Mouse (Mus musculus) inflammation-experienced regulatory T-cells, adult 6 months (primary cell): ENCODE results near the gene Usp29. TPM values are rescaled to one million over a fixed set of nuclear protein-coding genes. Genes with fewer than 3 reads are reported as not detected.
"Not testable (repeated sequence)": the region's sequence is repeated elsewhere in the genome, so short reads cannot be mapped to it uniquely, and the experiment has no call there.

Source experiments
- ATAC-seq: one replicate; pipeline ENCODE4 v1.8.0; 2017
- polyA plus RNA-seq, 3 experiments: library from polyadenylated mRNA; unstranded; fragments of 100-300 nt; shearing (Covaris generic); gene quantifications; one replicate each; pipeline ENCODE4 v1.2.1; 2017

Usp29 gene
- polyA plus RNA-seq, 3 experiments from 2014 or later, result 0.15 TPM; not detected in 2

DNA sequence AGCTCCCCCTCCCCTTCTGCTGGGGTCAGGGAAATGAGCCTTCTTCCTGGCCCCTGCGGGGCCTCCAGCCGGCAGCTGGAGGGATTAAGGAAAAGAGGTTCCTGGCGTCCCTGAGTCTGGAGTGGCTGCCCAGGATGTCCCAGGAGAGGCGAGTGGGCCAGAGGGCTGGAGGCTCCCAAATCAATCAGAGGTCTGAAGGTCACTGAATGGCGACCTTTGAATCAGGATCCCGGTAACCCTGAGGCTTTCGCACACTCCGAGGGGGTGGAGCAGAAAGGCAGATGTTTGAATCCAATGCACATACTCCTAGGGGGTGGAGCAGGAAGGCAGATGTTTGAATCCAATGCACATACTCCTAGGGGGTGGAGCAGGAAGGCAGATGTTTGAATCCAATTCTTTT, 39.9 kb downstream of the Usp29 start:
- ATAC-seq, result no peak

DNA sequence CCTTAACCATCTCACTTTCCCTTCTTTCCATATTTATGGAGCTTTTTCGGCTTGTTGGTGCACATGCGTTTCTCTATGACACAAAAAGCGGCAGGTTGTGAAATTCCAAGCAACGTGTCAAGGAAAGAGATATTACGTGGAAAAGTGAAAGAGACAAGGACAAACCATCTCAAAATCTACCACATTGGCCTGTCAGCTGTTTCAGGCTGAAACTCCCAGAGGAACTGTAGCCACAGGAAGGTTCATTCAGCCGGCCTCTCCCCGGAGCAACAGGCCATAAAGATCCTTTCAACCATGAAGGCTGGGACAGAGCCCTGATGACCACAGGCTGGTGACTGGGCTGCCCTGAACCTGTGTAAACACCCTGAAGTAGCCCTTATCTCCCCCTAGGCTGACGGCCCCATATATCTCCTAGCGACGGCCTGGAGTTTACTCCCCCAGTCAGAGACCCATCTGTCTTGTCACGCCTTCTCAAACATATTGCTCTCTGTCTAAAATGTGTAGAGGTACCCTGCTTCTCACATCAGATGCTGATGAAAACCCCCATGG, 43.6 kb downstream of the Usp29 start:
- ATAC-seq, result not testable (repeated sequence)

DNA sequence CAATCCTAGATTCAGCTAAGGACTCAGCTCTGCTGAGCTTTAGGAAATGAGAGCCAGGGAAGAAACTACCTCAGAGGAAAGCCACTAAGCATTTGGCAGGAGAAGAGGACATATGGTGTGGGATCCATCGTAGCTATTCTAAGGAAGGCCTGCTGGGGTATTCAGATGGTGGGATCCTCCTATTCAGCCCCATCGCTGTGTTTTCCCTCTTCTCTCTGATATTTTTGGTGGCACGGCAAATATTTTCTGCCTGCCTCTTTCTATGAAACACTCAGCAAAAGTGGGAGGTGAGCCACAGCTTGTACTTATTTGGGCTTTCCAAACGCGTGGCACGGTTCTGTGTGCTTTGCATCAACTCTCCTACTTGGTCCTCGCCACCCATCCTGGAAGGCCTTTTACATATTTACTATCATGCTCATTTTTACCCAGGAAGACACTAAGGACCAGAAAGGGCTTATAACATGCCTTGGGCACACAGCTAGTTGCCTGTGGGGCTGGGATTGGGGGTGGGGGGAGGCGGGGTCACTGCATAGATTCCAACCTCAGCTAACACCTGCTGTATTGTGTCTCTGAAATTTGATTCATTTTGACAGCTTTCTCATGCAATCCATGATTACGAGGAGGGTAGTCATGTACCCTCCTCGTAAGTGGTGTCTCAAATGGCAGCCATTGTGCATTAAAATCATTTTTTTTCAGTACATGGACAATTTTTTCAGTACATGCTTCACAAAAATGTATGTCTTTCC, 46.1 kb downstream of the Usp29 start:
- no peak for ATAC-seq

DNA sequence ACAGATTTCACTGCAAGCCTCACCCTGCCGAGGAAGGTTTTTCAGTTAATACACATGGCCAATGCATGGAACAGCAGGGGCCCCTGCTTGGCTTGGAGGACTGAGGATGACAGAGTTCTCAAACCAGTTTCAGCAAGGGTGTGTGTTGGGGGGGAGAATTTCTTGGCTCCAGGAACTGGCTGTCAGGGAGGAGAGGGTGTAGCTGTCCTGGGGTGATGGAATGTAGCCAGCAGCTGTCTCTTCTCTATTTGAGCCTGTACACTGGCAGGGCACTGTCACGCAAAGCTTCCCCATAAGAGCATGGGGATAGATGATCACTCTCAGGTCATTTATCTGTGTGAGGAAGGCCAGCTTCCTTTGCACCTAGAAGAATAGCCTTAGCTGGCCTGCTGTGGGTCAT, 46.7 kb downstream of the Usp29 start:
- no peak for ATAC-seq

DNA sequence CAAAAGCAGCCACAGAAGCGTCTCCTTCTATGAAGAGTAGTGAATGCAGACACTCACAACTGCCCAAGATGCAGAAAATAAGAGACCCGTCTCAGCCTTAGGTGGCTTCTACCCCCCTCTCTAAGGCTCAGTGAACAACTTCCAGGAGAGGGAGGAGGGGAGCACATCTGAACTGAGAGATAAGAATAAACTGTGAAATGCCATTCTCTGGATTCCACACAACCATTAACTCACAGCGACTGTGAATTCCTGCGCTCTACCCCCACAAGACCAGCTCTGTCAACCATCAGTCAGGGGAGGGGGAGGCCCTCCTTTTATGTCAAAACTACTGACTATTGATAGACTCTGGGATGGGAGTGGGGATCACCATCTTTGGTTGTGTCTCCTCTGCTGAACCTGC, 47.3 kb downstream of the Usp29 start:
- no peak for ATAC-seq

DNA sequence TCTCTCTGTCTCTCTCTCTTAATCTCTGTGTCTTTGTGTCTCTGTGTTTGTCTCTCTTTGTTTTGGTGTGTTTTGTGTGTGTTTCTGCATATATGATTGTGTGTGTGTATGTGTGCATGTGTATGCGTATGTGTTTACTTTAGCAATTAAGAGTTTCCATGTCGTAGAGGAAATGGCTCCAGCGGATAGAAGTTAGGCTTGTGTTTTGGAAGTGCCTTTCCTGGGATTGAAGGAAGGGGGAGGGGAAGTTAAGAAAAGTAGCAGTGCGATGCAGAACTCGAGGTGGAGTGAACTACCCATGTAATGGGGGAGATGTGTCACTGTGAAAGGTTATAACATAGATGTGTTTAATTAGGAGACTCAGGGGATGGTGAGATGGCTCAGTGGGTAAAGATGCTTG, 48.8 kb downstream of the Usp29 start:
- ATAC-seq, result no peak

DNA sequence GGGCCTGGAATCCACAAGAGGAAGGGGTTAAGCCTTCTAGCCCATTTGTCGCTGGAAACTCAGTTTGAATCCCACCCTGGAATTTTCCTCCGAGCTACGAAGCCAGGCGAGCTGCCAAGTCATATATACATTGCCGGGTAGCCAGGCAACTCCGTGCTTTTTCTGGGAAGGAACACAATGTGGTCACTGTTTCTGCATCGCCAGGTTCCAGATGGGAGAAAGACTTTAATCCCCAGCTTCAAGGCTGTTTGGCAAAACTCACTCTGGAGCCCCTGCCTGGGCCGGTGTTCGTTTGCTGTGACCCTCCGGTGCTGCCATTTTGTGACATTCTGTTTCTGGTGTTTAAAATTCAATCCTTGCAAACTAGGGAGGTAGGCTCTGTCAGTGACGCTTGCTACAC, 51.2 kb downstream of the Usp29 start:
- no peak for ATAC-seq

DNA sequence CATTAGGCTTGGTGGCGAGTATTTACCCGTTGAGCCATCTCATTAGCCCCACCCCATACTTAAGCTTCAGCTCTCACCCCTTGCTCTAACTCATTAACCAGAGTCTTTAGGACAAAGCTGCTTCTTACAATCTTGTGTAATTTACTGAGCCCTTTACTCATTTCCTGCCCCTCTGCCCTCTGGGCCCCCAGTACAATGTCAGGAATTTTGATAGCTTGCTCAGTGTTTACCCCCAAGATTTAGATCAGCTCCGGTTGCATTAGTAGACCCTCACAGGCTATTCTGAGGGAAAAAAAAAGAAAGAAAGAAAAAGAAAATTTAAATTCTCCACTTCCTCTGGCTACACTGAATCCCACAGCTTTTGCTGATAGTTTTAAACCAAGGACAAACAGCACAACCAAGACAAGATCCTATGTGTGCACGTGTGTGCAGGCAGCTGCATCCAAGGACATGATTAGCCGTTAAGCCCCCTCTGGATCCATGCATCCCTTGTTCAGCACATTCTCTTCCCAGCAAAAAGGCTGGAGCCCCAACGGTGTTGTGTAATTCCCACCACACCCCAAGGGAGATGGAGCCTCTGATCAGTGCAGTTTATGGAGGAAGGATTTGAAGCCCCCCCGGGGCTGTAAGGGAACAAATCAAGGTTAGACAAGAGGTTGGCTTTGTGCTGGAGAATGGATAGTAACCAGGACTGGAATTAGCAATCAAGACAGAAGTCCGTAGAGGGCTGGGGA, 54.1 kb downstream of the Usp29 start:
- ATAC-seq, result no peak

DNA sequence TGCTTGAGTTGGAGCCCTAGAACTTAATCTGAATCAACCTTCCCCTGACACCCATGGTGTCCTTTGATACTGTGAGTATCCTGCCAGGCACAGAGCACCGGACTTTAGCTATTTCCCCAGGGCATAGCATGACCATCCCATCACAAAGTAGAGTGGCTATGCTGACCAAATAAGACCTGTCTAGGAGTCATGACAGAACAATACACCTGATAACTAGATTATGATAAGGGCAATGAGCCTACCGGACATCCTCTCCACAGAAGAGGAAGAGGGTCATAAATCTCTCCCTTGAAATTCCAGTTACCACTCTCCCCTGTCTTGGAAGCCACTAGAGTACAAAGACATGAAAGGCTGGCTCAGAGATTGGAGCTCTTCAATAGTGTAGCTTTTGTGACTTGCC, 56.6 kb downstream of the Usp29 start:
- ATAC-seq, result no peak

DNA sequence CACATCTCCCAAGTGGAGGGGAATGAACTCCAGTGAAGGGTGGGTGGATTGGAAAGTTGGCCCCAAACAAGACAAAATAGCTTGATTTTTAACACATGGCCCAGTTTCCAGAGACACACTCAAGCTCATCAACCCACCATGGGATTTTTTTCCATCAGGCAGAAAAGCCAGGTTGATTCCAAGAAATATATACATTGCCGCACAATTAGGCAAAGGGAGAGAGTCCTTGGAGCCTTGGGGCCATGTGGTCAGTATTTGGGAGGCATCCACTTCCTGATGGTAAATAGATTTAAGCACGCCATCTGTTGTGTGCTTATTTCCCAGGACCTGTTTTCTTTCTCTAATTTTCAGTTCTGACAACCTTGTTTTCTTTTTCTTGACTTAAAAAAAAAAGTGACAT, 57.7 kb downstream of the Usp29 start:
- no peak for ATAC-seq

DNA sequence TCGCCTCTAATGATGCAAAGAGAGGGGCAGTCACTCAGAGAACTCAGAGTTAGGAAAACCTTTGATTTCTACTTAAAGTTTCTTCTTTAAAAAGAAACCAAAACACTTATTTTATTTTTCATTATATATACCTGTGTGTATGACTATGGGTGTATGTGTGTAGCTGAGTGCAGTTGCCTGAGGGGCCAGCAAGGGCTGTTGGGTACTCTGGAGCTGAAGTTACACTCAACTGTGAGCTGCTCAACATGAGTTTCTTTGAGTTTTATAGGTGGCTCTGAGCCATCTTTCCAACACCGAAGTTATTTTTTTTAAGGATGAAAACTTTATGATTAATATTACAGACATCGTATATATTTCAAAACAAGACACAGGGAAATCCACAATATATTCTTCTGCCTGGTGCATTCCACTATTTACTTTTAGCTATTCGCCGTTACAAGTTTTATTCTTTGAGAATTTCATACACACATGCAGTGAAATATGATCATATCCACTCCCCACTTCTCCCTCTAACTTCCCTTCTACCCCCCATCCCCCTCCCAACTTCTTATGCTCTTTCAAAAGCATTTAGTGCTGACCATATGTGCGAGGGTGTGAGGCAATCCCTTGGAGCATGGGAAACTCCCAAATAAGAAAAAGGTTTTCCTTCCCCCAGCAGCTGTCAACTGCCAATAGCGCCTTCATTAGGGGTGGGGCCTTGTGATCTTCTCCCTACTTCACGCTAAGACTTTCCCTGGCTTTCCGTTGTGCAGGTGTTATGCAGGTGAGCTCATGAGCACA, 61.1 kb downstream of the Usp29 start:
- no peak for ATAC-seq

DNA sequence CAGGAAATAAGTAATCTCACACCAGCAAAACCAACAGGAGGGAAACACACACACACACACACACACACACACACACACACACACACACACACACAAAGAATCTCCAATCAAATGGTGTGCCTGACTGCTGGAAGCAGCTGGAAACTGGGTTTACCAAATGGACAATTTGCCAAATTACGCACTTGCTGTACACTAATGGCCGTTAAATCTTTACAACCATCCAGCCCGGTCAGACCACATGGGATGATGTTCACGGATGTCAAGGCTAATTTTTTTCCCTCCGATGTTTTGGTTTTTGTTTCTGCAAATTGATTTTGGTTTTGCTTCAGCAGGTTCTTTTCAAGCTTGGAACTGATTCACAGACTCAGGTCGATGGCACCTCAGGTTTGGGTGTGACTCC, 62.9 kb downstream of the Usp29 start:
- ATAC-seq, result no peak

DNA sequence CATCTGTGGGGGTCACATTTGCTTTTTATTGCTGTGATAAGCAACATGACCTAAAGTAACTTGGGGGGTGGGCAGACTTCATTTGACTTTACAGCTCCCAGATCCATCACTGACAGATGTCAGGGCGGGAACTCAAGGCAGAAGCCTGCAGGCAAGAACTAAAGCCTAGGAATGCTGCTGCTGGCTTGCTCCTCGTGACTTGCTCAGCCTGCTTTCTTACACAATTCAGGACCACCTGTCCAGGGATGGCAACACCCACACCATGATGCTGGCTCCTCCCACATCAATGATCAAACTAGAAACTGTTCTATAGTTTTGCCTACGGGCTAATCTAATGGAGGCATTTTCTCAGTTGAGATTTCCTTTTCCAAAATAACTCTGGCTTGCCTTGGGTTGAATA, 63.4 kb downstream of the Usp29 start:
- no peak for ATAC-seq

DNA sequence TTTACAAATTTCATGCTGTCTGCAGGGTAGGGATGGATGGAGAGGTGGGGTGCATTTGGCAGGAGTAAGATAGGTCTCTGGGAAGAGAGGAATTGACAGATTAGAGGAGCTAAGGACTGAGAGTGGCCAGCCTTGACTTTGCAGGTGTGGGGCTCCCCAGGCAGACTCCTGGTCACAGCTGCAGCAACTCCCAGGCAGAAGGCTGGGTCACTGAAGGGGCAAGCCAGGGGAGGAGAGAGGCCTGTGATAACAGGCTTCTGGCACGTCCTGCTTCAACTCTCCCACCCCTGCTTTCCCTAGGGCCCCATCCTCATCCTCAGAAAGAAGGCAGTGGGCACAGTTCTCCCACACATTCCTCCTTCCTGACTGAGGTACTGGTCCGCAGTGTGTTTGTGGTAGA, 67.0 kb downstream of the Usp29 start:
- no peak for ATAC-seq

DNA sequence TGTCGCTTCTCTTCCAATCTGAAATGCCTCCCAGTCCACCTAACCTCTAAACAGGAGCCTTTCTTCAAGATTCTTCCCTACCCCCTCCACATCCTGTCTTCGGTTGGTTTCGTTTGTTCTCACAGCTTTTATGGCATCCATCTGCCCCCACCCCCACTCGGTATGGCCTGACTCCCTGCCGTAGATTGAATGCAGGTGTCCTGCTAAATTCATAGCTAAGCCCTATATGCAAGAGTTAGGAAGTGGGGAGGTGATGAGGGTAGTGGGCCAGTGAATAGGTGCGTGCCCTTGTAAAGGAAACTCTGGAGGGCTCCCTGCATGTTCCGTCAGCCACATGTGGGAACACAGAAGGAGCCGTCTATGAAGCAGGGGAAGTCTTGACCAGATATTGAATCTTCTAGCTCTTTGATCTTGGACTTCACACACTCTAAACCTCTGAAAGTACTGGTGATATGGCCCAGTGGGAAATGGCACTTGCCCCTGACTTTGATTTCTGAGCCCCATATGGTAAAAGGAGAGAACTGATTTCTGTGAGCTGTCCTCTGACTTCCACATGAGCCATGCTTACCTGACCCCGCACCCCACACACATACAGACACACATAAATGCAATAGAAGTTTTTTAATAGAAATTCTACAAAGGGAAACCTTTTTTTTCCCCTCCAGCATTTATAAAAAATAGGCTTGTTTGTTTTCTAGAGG, 68.9 kb downstream of the Usp29 start:
- ATAC-seq, result no peak

DNA sequence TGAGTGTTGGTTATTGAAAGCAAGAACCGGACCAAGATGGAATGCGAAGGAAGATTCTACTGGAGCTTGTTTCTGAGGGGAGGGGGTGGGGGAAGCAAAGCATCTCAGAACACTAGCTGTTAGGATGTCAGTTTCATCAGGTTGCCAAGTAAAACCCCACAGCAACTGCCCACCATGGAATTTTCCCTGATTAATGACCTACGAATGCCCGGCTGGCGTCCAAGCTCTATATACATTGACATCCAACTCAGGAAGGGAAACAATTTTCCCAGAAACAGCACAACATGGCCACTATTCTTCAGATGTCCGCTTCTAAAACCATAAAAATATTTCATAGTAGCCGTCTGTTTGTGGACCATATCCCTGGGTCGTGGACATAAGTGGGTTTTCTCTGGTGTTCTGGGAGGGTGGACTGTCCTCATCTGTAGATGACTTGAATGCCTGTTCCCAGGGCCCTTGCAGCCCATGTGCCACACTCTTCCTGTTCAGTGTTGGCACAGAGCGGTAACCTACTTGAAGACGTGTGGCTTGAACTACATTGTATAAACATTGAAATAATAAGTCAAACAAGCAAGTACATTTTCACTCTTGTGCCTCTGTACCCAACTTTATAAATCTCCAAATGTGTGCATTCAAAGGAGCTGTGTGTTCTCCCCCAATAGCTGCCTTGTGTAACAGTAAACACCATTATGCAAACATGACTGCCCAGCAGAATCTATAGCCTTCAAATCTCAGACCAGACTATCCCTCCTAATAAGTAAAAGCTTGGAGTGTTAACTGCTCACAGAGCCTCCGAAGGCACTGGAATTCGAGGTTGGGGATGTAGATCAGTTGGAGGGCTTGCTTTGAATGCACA, 70.4 kb downstream of the Usp29 start:
- no peak for ATAC-seq

DNA sequence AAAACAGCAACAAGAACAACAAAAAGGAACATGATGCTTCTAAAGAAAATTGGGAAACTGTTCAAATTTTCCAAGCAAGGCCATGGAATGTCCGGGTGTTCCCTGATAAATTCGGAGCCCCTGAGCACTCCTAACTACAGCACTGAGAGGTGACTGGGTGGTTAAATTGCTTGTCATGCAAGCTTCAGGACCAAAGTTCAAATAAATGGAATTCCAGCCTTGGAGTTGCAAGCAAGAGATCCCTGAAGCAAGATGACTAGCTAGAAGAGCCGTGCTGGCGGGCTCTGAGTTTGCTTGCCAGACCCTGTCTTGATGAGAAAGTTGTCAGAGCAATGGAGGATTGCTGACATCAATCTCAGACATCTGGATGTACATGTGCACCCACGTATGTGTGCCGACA, 71.3 kb downstream of the Usp29 start:
- no peak for ATAC-seq

DNA sequence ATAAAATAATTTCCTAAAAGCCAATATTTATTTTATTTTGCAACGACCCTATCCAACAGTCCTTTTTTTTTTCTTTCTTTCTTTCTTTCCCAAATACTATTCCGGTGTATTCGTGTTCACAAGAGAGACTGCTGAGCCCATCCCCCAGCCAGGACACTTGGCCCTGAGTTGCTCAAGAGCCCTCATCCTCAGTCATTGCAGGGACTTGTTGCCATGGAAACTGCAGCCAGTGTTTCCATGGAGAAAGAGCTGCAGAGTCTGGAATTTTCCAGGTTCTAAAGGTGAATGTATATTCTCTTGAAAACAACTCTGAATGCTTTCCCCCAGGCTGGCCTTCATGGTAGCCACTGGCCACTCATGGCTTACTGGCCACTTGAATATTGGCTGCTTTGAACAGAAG, 80.2 kb downstream of the Usp29 start:
- no peak for ATAC-seq

DNA sequence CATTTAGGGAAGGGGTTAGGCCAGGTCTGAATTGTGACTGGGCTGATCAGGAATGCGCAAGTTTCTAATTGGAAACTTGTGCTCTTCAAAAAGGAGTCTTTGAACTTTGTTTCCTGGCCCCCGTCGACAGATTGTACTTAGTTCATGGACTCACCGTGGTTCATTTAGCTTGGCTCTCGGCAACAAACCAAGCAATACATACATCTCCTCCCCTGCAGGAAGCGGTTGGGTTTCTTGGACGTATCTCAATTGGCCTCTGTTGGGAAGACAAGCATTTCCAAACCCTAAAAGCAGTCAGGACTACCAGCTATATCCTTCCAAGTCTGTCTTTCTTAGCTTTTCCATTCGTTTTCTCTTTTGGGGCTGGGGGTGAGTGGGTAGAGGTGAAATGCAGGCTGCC, 84.6 kb downstream of the Usp29 start:
- no peak for ATAC-seq

DNA sequence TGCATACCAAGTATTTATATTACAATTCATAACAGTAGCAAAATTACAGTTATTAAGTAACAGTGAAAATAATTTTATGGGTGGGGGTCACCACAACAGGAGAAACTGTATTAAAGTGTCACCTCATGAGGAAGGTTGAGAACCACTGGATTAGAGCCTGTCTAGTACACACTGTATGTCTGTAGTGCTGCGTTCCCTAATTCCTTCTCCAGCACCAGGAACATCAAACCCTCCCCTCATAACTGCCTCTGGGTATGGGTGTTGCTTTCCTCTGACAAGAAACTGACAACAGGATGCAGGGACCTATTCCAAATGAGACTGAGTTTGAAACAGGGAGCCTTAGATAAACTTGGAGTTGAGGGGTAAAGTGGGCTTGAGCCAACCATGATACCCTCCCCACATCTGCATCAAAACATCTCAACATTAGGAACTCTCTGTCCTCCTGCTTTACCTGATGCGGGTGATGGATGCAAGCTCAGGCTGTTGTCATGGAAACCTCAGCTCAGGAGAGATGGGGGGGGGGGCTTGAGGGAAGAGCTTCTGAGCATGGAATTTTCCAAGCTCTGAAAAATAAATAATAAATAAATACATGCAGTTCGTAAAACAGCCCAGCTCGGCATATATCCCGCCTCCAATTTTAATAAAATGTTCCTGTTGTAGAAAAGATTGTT, 86.5 kb downstream of the Usp29 start:
- ATAC-seq, result no peak

DNA sequence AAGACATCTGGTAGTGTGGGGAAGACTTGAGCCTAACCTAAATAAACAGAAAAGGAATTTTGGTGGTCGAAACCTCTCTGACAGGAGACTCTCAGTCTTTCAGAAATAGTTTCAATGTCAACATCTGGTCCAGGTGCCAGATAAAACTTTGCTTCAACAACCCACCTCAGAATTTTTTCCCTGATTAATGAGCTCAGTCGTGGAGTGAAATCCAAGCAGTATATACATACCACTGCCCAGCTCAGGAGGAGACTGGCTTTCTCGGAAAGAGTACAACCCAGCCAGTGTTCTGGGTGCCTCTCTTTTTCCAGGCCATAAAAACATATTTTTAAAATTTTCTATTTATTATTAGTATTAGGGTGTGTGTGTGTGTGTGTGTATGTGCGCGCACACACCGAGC, 89.9 kb downstream of the Usp29 start:
- ATAC-seq, result no peak
